Mouse (Mus musculus) thymus, postnatal 10 days (tissue): ENCODE results near the gene Ednrb.

Experiments
- DNase-seq, 2 experiments: peaks; one replicate each; pipeline ENCODE4 v3.0.0; 2021; ENCODE audit warnings: low spot score in 2 of 2

Ednrb gene

GRCm38 (mm10) chr14:103844011-103844549 lies at the start of gene Ednrb:
Gene Ednrb, minus strand, starts transcription at chr14:103844402.
- DNase-seq: no peak

GRCm38 (mm10) chr14:103892411-103892938 lies 48.3 kb upstream of the Ednrb start:
- no peak for DNase-seq

GRCm38 (mm10) chr14:103890761-103891160 lies 46.6 kb upstream of the Ednrb start:
- no peak for DNase-seq

- DNase-seq: no peak
Observed at GRCm38 (mm10) chr14:103884892-103885575, 40.8 kb upstream of the Ednrb start.

- no peak for DNase-seq
Observed at GRCm38 (mm10) chr14:103882943-103883342, 38.7 kb upstream of the Ednrb start.

GRCm38 (mm10) chr14:103877117-103877516 lies 32.9 kb upstream of the Ednrb start:
- no peak for DNase-seq

- DNase-seq: no peak
Observed at GRCm38 (mm10) chr14:103876598-103876997, 32.4 kb upstream of the Ednrb start.

GRCm38 (mm10) chr14:103866636-103867035 lies 22.4 kb upstream of the Ednrb start:
- DNase-seq: no peak

GRCm38 (mm10) chr14:103865226-103865625 lies 21.0 kb upstream of the Ednrb start:
- DNase-seq: no peak

GRCm38 (mm10) chr14:103850071-103850845 lies 6.1 kb upstream of the Ednrb start:
- DNase-seq: no peak

GRCm38 (mm10) chr14:103845716-103846115 lies 1.5 kb upstream of the Ednrb start:
- DNase-seq: no peak

- DNase-seq: no peak
Observed at GRCm38 (mm10) chr14:103844944-103845343, 742 bp upstream of the Ednrb start.

GRCm38 (mm10) chr14:103843371-103844001 lies 716 bp downstream of the Ednrb start:
- DNase-seq: no peak

- DNase-seq: no peak
Observed at GRCm38 (mm10) chr14:103842896-103843295, 1.3 kb downstream of the Ednrb start.

GRCm38 (mm10) chr14:103840436-103840835 lies 3.8 kb downstream of the Ednrb start:
- DNase-seq: no peak

- DNase-seq: no peak
Observed at GRCm38 (mm10) chr14:103838887-103839286, 5.3 kb downstream of the Ednrb start.

GRCm38 (mm10) chr14:103834589-103834988 lies 9.6 kb downstream of the Ednrb start:
- no peak for DNase-seq

- no peak for DNase-seq
Observed at GRCm38 (mm10) chr14:103834147-103834546, 10.1 kb downstream of the Ednrb start.

- DNase-seq: no peak
Observed at GRCm38 (mm10) chr14:103832472-103832871, 11.7 kb downstream of the Ednrb start.

- no peak for DNase-seq
Observed at GRCm38 (mm10) chr14:103831007-103831406, 13.2 kb downstream of the Ednrb start.

GRCm38 (mm10) chr14:103826343-103826742 lies 17.9 kb downstream of the Ednrb start:
- DNase-seq: no peak

GRCm38 (mm10) chr14:103825934-103826333 lies 18.3 kb downstream of the Ednrb start:
- no peak for DNase-seq
